Mouse (Mus musculus) embryonic fibroblast, embryonic 13.5 days (primary cell): ENCODE measurements at regions not wholly inside any gene's neighbourhood (a gene's known extent, or its start where the extent isn't known, plus 50 kb on each side); places are given as distances from the start of the nearest gene placed in this dataset.

Source experiments
- CTCF ChIP-seq: IDR thresholded peaks from 2 replicates; pipeline ENCODE4 v1.5.1; 2011; ENCODE audit warnings: mild to moderate bottlenecking, control low read depth, low read length, moderate library complexity, borderline replicate concordance; ENCODE audit not compliant: insufficient read depth
- POLR2A ChIP-seq: IDR thresholded peaks from 2 replicates; pipeline ENCODE4 v1.6.1; 2011; ENCODE audit warnings: low read depth, mild to moderate bottlenecking, control low read depth, low read length, moderate library complexity

- TF ChIP-seq CTCF: no peak
- TF ChIP-seq POLR2A: no peak
Observed at GRCm38 (mm10) chr10:91313316-91313715, 132.2 kb upstream of the Tmpo start.
